Mouse (Mus musculus): ENCODE measurements around the gene Gm17482. TPM values are rescaled to one million over a fixed set of nuclear protein-coding genes. Genes with fewer than 3 reads are reported as not detected.

Gene Gm17482
- total RNA-seq, 2 experiments from 2014 or later, result not detected

GRCm38 (mm10) chr6:115284153-115284552 is 57.0 kb downstream of the Gm17482 start:
- intact Hi-C loops (cut with DNase I), result no loop called here

GRCm38 (mm10) chr6:115286441-115286840 is 59.3 kb downstream of the Gm17482 start:
- DNase-seq (ENCODE audit: low spot score), result no peak
- intact Hi-C loops (cut with DNase I), result no loop called here

More at GRCm38 (mm10) chr6:115284153-115284552, 57.0 kb downstream of the Gm17482 start:
- DNase-seq (ENCODE audit: low spot score), result no peak

- no peak for DNase-seq (ENCODE audit: low spot score)
- intact Hi-C loops (cut with DNase I), result no loop called here
Measured at GRCm38 (mm10) chr6:115288223-115288622, 61.1 kb downstream of the Gm17482 start.

- intact Hi-C loops (cut with DNase I), result no loop called here
- no peak for DNase-seq (ENCODE audit: low spot score)
Measured at GRCm38 (mm10) chr6:115290561-115290960, 63.4 kb downstream of the Gm17482 start.

GRCm38 (mm10) chr6:115291068-115291467 is 63.9 kb downstream of the Gm17482 start:
- intact Hi-C loops (cut with DNase I), result no loop called here
- DNase-seq (ENCODE audit: low spot score), result no peak

- DNase-seq (ENCODE audit: low spot score), result no peak
- intact Hi-C loops (cut with DNase I), result no loop called here
Measured at GRCm38 (mm10) chr6:115291823-115292222, 64.7 kb downstream of the Gm17482 start.

- intact Hi-C loops (cut with DNase I), result no loop called here
- DNase-seq (ENCODE audit: low spot score), result no peak
Measured at GRCm38 (mm10) chr6:115292621-115293020, 65.5 kb downstream of the Gm17482 start.

- intact Hi-C loops (cut with DNase I), result no loop called here
- no peak for DNase-seq (ENCODE audit: low spot score)
Measured at GRCm38 (mm10) chr6:115293877-115294276, 66.7 kb downstream of the Gm17482 start.

GRCm38 (mm10) chr6:115307134-115307533 is 80.0 kb downstream of the Gm17482 start:
- intact Hi-C loops (cut with DNase I), result no loop called here
- no peak for DNase-seq (ENCODE audit: low spot score)

Other genes with a start within 250 kb of the Gm17482 start
- gene Tamm41, start 189.5 kb upstream of the Gm17482 start, total RNA-seq (2021), result 10 to 100 TPM; 10.1 to 10.5 TPM
- 1 to 10 TPM; 4.5 to 5.8 TPM for gene Syn2, start 92.4 kb upstream of the Gm17482 start, total RNA-seq (2021)
- 10 to 100 TPM; 29.7 to 32.7 TPM for gene Timp4, start 24.9 kb downstream of the Gm17482 start, total RNA-seq (2021)
- 10 to 100 TPM; 10.9 to 11.1 TPM for gene Pparg, start 133.6 kb downstream of the Gm17482 start, total RNA-seq (2021)